27 mouse cellular contexts compared by ENCODE assay signal in the genomic region with DNA sequence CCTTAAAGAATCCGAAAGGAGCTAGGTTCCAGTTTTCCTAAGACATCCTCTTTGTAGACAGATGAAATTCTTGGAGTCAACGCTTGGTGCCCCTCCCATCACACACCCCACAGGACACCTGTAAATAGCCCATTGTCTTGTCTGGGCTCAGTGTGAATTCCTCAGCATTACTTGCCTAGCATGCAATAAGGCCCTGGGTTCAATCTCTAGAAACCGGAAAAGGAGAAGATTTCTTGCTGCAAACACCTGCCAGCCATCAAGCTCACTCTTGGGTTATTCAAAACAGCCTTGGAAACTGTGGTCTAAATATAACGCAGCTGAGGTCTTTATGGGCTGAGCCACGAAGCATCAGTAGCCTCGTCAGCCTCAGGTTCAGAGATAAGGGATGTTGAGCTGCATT. TPM values are rescaled to one million over a fixed set of nuclear protein-coding genes. Genes with fewer than 3 reads are reported as not detected.
DNase-seq lines count a peak whose midpoint lies in the region; ATAC-seq and TF ChIP-seq lines count a peak whose summit lies in the region.
"Had no signal": no experiment of that assay in that cellular context is flagged by ENCODE, and none has a peak within 500 bp of the region (broad histone marks: within the 10 kb centered on the region; RNA-seq: fewer than 3 reads in every experiment).

No protein-coding gene starts in this region.

- H3K9me3 ChIP-seq in lung, embryonic 15.5 days: no peaks in the 10 kb centered on the region
- no peaks in the 10 kb centered on the region for H3K9me3 ChIP-seq in lung, postnatal 0 days (ENCODE audit: low read length)
- H3K9me3 ChIP-seq in CH12.LX (replicated peaks; ENCODE audit: low read length): no peaks in the 10 kb centered on the region
- no peaks in the 10 kb centered on the region for H3K9me3 ChIP-seq in midbrain, embryonic 13.5 days
- H3K9me3 ChIP-seq: embryonic facial prominence, embryonic 13.5 days; embryonic facial prominence, embryonic 15.5 days; forebrain, embryonic 13.5 days; forebrain, embryonic 15.5 days; G1E had no signal

- no peak overlapping the region for H3K4me3 ChIP-seq in lung, embryonic 15.5 days
- no peak overlapping the region for H3K4me3 ChIP-seq in lung, postnatal 0 days (ENCODE audit: low read depth, low read length)
- no peak overlapping the region for H3K4me3 ChIP-seq in CH12.LX (replicated peaks in 1 of 3; ENCODE audit: low read depth in 2 of 3, low read length in 2 of 3, poor library complexity in 1 of 3)
- H3K4me3 ChIP-seq in myocyte: no peak overlapping the region
- H3K4me3 ChIP-seq in midbrain, embryonic 13.5 days (replicated peaks): no peak overlapping the region
- H3K4me3 ChIP-seq: embryonic facial prominence, embryonic 13.5 days; embryonic facial prominence, embryonic 15.5 days; erythroblast, embryonic 14.5 days; forebrain, embryonic 13.5 days; forebrain, embryonic 15.5 days had no signal

- TF ChIP-seq POLR2A in CH12.LX (IDR thresholded peaks at IDR 0.05; ENCODE audit: low read depth, low read length) (no peak), myocyte (IDR thresholded peaks at IDR 0.05; ENCODE audit: insufficient read length, low read depth) (no peak)

- ATAC-seq in lung, embryonic 15.5 days (ENCODE audit: borderline replicate concordance, extremely low read depth, low FRiP score, low TSS enrichment): no peak
- no peak for ATAC-seq in lung, postnatal 0 days
- ATAC-seq in erythroid progenitor cell, adult 5-6 weeks (replicated peaks; ENCODE audit: low FRiP score, poor library complexity, severe bottlenecking): no peak
- no peak for ATAC-seq in midbrain, embryonic 13.5 days
- ATAC-seq: activated CD4-positive, CD25-positive, alpha-beta regulatory T cell, adult 4 months; CD4-positive, CD25-positive, alpha-beta regulatory T cell, adult 4 months; forebrain, embryonic 13.5 days; Patski had no signal

- 50% methylated on average over 6 of the region's 6 CpGs for WGBS in lung, embryonic 15.5 days
- 46% methylated on average over 6 of the region's 6 CpGs for WGBS in lung, postnatal 0 days
- WGBS in midbrain, embryonic 13.5 days: 85% methylated on average over 6 of the region's 6 CpGs

- TF ChIP-seq RAD21 in CH12.LX (IDR thresholded peaks at IDR 0.05; ENCODE audit: low read depth, low read length): no peak

- no peak for TF ChIP-seq EP300 in lung, postnatal 0 days (IDR thresholded peaks at IDR 0.05)
- peak; percentile 71 for TF ChIP-seq EP300 in CH12.LX (IDR thresholded peaks at IDR 0.05; ENCODE audit: low read length)

- H3K36me3 ChIP-seq in lung, embryonic 15.5 days: no peaks in the 10 kb centered on the region
- H3K36me3 ChIP-seq in lung, postnatal 0 days (ENCODE audit: insufficient read depth, low read length): no peaks in the 10 kb centered on the region
- H3K36me3 ChIP-seq in CH12.LX (replicated peaks in 1 of 2; ENCODE audit: control insufficient read depth in 1 of 2, insufficient read depth in 1 of 2, low read length in 1 of 2) (no peaks in the 10 kb centered on the region), myocyte (ENCODE audit: control insufficient read depth, insufficient read depth) (no peaks in the 10 kb centered on the region)
- no peaks in the 10 kb centered on the region for H3K36me3 ChIP-seq in midbrain, embryonic 13.5 days
- H3K36me3 ChIP-seq: embryonic facial prominence, embryonic 13.5 days; embryonic facial prominence, embryonic 15.5 days; forebrain, embryonic 15.5 days; G1E had no signal

- TF ChIP-seq CTCF in lung, postnatal 0 days (IDR thresholded peaks at IDR 0.05): no peak
- TF ChIP-seq CTCF in CH12.LX (conservative IDR thresholded peaks at IDR 0.05 in 1 of 2, IDR thresholded peaks at IDR 0.05 in 1 of 2; ENCODE audit: low read depth in 2 of 2, low read length in 2 of 2): no peak

- H3ac ChIP-seq in myocyte (ENCODE audit: control insufficient read depth, insufficient read length): no peak overlapping the region

- peaks cover 15% of the 10 kb centered on the region for H3K4me1 ChIP-seq in lung, embryonic 15.5 days
- H3K4me1 ChIP-seq in lung, postnatal 0 days (ENCODE audit: insufficient read depth, low read depth, low read length): no peaks in the 10 kb centered on the region
- peaks cover 46 to 92% of the 10 kb centered on the region in 2 experiments for H3K4me1 ChIP-seq in CH12.LX (ENCODE audit: control insufficient read depth in 1 of 2, insufficient read depth in 2 of 2)
- H3K4me1 ChIP-seq in midbrain, embryonic 13.5 days (replicated peaks): peaks cover 7% of the 10 kb centered on the region

- dilution Hi-C loops in CH12.LX (cut with MboI; ENCODE audit: extremely low pct_ligation_motif_present, extremely low pct_unique_long_range_greater_than_20kb, low sequenced_read_pairs): no loop called here

- no peak overlapping the region for H3K4me2 ChIP-seq in lung, embryonic 15.5 days
- no peak overlapping the region for H3K4me2 ChIP-seq in lung, postnatal 0 days (replicated peaks; ENCODE audit: low read depth, low read length)
- H3K4me2 ChIP-seq in CH12.LX (ENCODE audit: insufficient read depth, low read depth, poor library complexity, severe bottlenecking): peak overlapping the region; percentile 2; the same call in 1 of the 2 replicates
- peak overlapping the region; percentile 22 for H3K4me2 ChIP-seq in myocyte (ENCODE audit: low read depth)
- no peak overlapping the region for H3K4me2 ChIP-seq in midbrain, embryonic 13.5 days (replicated peaks)
- H3K4me2 ChIP-seq: embryonic facial prominence, embryonic 13.5 days; embryonic facial prominence, embryonic 15.5 days; forebrain, embryonic 13.5 days; forebrain, embryonic 15.5 days had no signal

- H3K79me2 ChIP-seq in CH12.LX (replicated peaks; ENCODE audit: control insufficient read depth, extremely low read depth, insufficient read depth, poor library complexity, severe bottlenecking) (no peaks in the 10 kb centered on the region), myocyte (ENCODE audit: control insufficient read depth, insufficient read depth) (no peaks in the 10 kb centered on the region)

- H3K27me3 ChIP-seq in lung, embryonic 15.5 days: no peaks in the 10 kb centered on the region
- H3K27me3 ChIP-seq in lung, postnatal 0 days (replicated peaks; ENCODE audit: insufficient read depth, low read length): no peaks in the 10 kb centered on the region
- no peaks in the 10 kb centered on the region for H3K27me3 ChIP-seq in CH12.LX (replicated peaks)
- H3K27me3 ChIP-seq in myocyte (ENCODE audit: control insufficient read depth, insufficient read depth, insufficient read length): no peaks in the 10 kb centered on the region
- H3K27me3 ChIP-seq in midbrain, embryonic 13.5 days: no peaks in the 10 kb centered on the region
- H3K27me3 ChIP-seq: embryonic facial prominence, embryonic 13.5 days; embryonic facial prominence, embryonic 15.5 days; forebrain, embryonic 13.5 days; forebrain, embryonic 15.5 days; Patski had no signal

- H3K27ac ChIP-seq in lung, embryonic 15.5 days: 0 out of 2 replicates have a peak overlapping the region, but pooled peaks have one; percentile 9
- H3K27ac ChIP-seq in lung, postnatal 0 days (ENCODE audit: low read length): no peak overlapping the region
- H3K27ac ChIP-seq in CH12.LX (ENCODE audit: insufficient read depth, low read depth): peak overlapping the region; percentile 81
- H3K27ac ChIP-seq in midbrain, embryonic 13.5 days: no peak overlapping the region
- H3K27ac ChIP-seq: embryonic facial prominence, embryonic 13.5 days; embryonic facial prominence, embryonic 15.5 days; forebrain, embryonic 13.5 days; forebrain, embryonic 15.5 days had no signal

- in situ Hi-C loops in CH12.LX (cut with MboI; ENCODE audit: low pct_ligation_motif_present, low pct_unique_long_range_greater_than_20kb, low sequenced_read_pairs): loop anchor here (5.0 kb wide), 2 partner anchors 34 to 174 kb away; no protein-coding TSS in a partner anchor

- DNase-seq in lung, postnatal 0 days (ENCODE audit: low spot score): no peak
- DNase-seq in CH12.LX (ENCODE audit: extremely low read depth) (peak; percentile 79), R1 (ENCODE audit: low read depth, low spot score) (peak; percentile 97)
- no peak for DNase-seq in kidney, adult 8-10 months
- DNase-seq: adrenal gland, adult 8-10 months; adrenal gland, postnatal 14 days; adrenal gland, postnatal 36 days; B cell, adult 2 months; cerebellum, adult 18-20 months; cerebellum, adult 9-11 months; cerebellum, postnatal 14 days; cerebellum, postnatal 36 days; embryo, embryonic 11 days; forebrain, postnatal 0 days had no signal

- no peak overlapping the region for H3K9ac ChIP-seq in lung, embryonic 15.5 days
- H3K9ac ChIP-seq in lung, postnatal 0 days (replicated peaks; ENCODE audit: low read depth): no peak overlapping the region
- no peak overlapping the region for H3K9ac ChIP-seq in CH12.LX (ENCODE audit: insufficient read depth, low read depth)
- no peak overlapping the region for H3K9ac ChIP-seq in midbrain, embryonic 13.5 days (replicated peaks)
- H3K9ac ChIP-seq: embryonic facial prominence, embryonic 13.5 days; embryonic facial prominence, embryonic 15.5 days; forebrain, embryonic 13.5 days; forebrain, embryonic 15.5 days; forebrain, postnatal 0 days had no signal

TF ChIP-seq in CH12.LX, 34 proteins besides CTCF, POLR2A, EP300 and RAD21 (continues in another document):
- TF ChIP-seq IRF4 (IDR thresholded peaks at IDR 0.05; ENCODE audit: low read depth, low read length) (peak; percentile 79), MEF2A (IDR thresholded peaks at IDR 0.05; ENCODE audit: borderline replicate concordance, low read depth, low read length) (peak; percentile 94), NELFE (IDR thresholded peaks at IDR 0.05; ENCODE audit: low read depth, low read length) (no peak), ETS1 (conservative IDR thresholded peaks at IDR 0.05; ENCODE audit: low read depth, low read length) (peak; percentile 68), TCF12 (IDR thresholded peaks at IDR 0.05; ENCODE audit: low read depth, low read length) (peak; percentile 69)

TF ChIP-seq in myocyte, 11 proteins besides CTCF, POLR2A, EP300 and RAD21 (continues in another document):
- TF ChIP-seq MAX (IDR thresholded peaks at IDR 0.05; ENCODE audit: low read depth): no peak
- TF ChIP-seq MYOD1 (IDR thresholded peaks at IDR 0.05; ENCODE audit: control insufficient read depth in 1 of 3, insufficient read length in 2 of 3, low read depth in 2 of 3): peak in 1 of 3 experiments; percentile 7
- TF ChIP-seq MYOG (IDR thresholded peaks at IDR 0.05; ENCODE audit: control insufficient read depth in 1 of 3, insufficient read depth in 1 of 3, insufficient read length in 2 of 3, low read depth in 2 of 3): no peak
- TF ChIP-seq TCF3 (IDR thresholded peaks at IDR 0.05; ENCODE audit: insufficient read length, low read depth): no peak

RNA-seq across cellular contexts. Expression of a gene that starts 48.9 kb away (rescaled TPM):
- polyA plus RNA-seq in lung, embryonic 15.5 days (2015; fragmentation: Nextera tagmentation; extraction: Ambion mirVana): 15.4 and 15.8 TPM in 2 replicates
- polyA plus RNA-seq in lung, postnatal 0 days (2015; fragmentation: Nextera tagmentation; extraction: Ambion mirVana): 7.1 and 9.6 TPM in 2 replicates
- 8.2 and 10.1 TPM in 2 replicates for total RNA-seq in CH12.LX (2012; rRNA removed)
- total RNA-seq in CH12.LX (2014; rRNA removed): 3.3 and 4.0 TPM in 2 replicates
- 4.2 and 4.8 TPM in 2 replicates for polyA plus RNA-seq in CH12.LX (2012; ENCODE audit: insufficient read length, low read depth)
- 16.4 TPM for polyA plus RNA-seq in myocyte (2012; fragmentation: generic; extraction: Trizol)
- total RNA-seq in erythroid progenitor cell, adult 5-6 weeks (2015; ENCODE audit: low replicate concordance): 1.1 and 5.4 TPM in 2 replicates
- 0.45 and 0.77 TPM in 2 replicates for total RNA-seq in erythroid progenitor cell, adult 5-6 weeks (2017; ENCODE audit: low replicate concordance)
- 2.7 and 4.0 TPM in 2 replicates for polyA plus RNA-seq in midbrain, embryonic 13.5 days (2015; fragmentation: Nextera tagmentation; extraction: Ambion mirVana)
- polyA plus RNA-seq: activated CD4-positive, CD25-positive, alpha-beta regulatory T cell, adult 4 months; CD4-positive, CD25-positive, alpha-beta regulatory T cell, adult 4 months had no signal

Comparison
In these comparisons a context has a peak if more than half of its experiments do, and no peak if none do; other contexts are left out.
1. H3K27ac ChIP-seq: peak in lung, embryonic 15.5 days (single experiment) and CH12.LX (single experiment); none in lung, postnatal 0 days (single experiment) and midbrain, embryonic 13.5 days (single experiment).
2. H3K4me2 ChIP-seq: peak in CH12.LX (single experiment) and myocyte (single experiment); none in lung, embryonic 15.5 days (single experiment), lung, postnatal 0 days (single experiment) and midbrain, embryonic 13.5 days (single experiment).
3. DNase-seq: peak in CH12.LX (single experiment) and R1 (single experiment); none in lung, postnatal 0 days (single experiment) and kidney, adult 8-10 months (0 of 2).